Mouse (Mus musculus) cerebellum, adult 2 months (tissue): Measurements from ENCODE around the gene Ifi209.
"Not testable (repeated sequence)": the region's sequence is repeated elsewhere in the genome, so short reads cannot be mapped to it uniquely, and the experiment has no call there.

Experiments
- CTCF ChIP-seq: fragments of 200-500 bp; IDR thresholded peaks from 2 replicates; pipeline ENCODE4 v1.5.1; 2011; ENCODE audit warnings: low read depth, mild to moderate bottlenecking, control low read depth, low read length, moderate library complexity, borderline replicate concordance; ENCODE audit not compliant: insufficient read depth
- POLR2A ChIP-seq: fragments of 200-500 bp; IDR thresholded peaks from 2 replicates; pipeline ENCODE4 v1.6.1; 2011; ENCODE audit warnings: low read length, control low read depth, borderline replicate concordance; ENCODE audit not compliant: insufficient read depth

DNA sequence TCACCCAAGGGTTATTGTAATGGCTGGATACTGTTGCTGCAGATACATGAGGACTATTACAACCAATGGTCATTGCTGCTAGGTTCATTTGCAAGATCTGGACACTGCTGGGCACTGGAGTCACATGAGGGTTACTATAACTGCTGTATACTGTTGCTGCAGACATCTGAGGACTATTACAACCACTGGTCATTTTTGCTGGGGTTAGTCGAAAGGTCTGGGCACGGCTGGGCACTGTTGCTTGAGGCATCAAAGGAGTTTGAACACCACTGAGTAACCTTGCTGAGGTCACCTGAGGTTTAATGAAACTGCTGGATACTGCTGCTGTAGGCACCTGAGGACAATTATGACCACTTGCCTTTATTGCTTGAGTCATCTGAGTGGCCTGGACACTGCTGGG, 41.0 kb upstream of the Ifi209 start:
- not testable (repeated sequence) for TF ChIP-seq CTCF, POLR2A
